Mouse (Mus musculus) gastrocnemius, postnatal 25 days (tissue): ENCODE measurements around the gene Mylip. TPM values are rescaled to one million over a fixed set of nuclear protein-coding genes. Genes with fewer than 3 reads are reported as not detected.

ENCODE experiments used
- DNase-seq: peaks from one replicate; pipeline ENCODE4 v3.0.0; 2022
- long read RNA-seq, 2 experiments: library from polyadenylated mRNA; stranded (forward); transcript quantifications; one replicate each; pipeline ENCODE4 v2.0.0; 2021
- total RNA-seq, 2 experiments: library from RNA; stranded (reverse); gene quantifications; 1 replicate in 1 of 2; 2 replicates in 1 of 2; pipeline ENCODE4 v1.2.3; 2021

Mylip gene
- 10 to 100 TPM in 1 of 2 experiments, 1 to 10 TPM in 1; 6.1 to 11.4 TPM for total RNA-seq
- long read RNA-seq, experiment 1, partial matches to known transcripts: 0 of 1 reads
- long read RNA-seq, experiment 1, other reads (novel, unspliced or antisense): 1 of 1 reads
- long read RNA-seq, experiment 2, partial matches to known transcripts: 0 of 6 reads
- long read RNA-seq, experiment 2, other reads (novel, unspliced or antisense): 5 of 6 reads

GRCm38 (mm10) chr13:45389448-45390311 is at the start of gene Mylip:
Mylip (plus strand) TSS chr13:45389742.
- DNase-seq: peak; percentile 99

- DNase-seq: no peak
Measured at GRCm38 (mm10) chr13:45341991-45342390, 47.6 kb upstream of the Mylip start.

- no peak for DNase-seq
Measured at GRCm38 (mm10) chr13:45343541-45343940, 46.0 kb upstream of the Mylip start.

- no peak for DNase-seq
Measured at GRCm38 (mm10) chr13:45343966-45344365, 45.6 kb upstream of the Mylip start.

GRCm38 (mm10) chr13:45345471-45346159 is 43.9 kb upstream of the Mylip start:
- DNase-seq: peak; percentile 10

- DNase-seq: no peak
Measured at GRCm38 (mm10) chr13:45351483-45351882, 38.1 kb upstream of the Mylip start.

- DNase-seq: no peak
Measured at GRCm38 (mm10) chr13:45354824-45355223, 34.7 kb upstream of the Mylip start.

- DNase-seq: no peak
Measured at GRCm38 (mm10) chr13:45358208-45358607, 31.3 kb upstream of the Mylip start.

- no peak for DNase-seq
Measured at GRCm38 (mm10) chr13:45358676-45359323, 30.7 kb upstream of the Mylip start.

GRCm38 (mm10) chr13:45365788-45366187 is 23.8 kb upstream of the Mylip start:
- no peak for DNase-seq

- no peak for DNase-seq
Measured at GRCm38 (mm10) chr13:45371673-45372072, 17.9 kb upstream of the Mylip start.

- DNase-seq: no peak
Measured at GRCm38 (mm10) chr13:45372456-45372855, 17.1 kb upstream of the Mylip start.

- DNase-seq: no peak
Measured at GRCm38 (mm10) chr13:45374846-45375245, 14.7 kb upstream of the Mylip start.

GRCm38 (mm10) chr13:45382208-45382607 is 7.3 kb upstream of the Mylip start:
- no peak for DNase-seq

- DNase-seq: no peak
Measured at GRCm38 (mm10) chr13:45384636-45385035, 4.9 kb upstream of the Mylip start.

GRCm38 (mm10) chr13:45385521-45385920 is 4.0 kb upstream of the Mylip start:
- DNase-seq: no peak

GRCm38 (mm10) chr13:45386253-45386652 is 3.3 kb upstream of the Mylip start:
- no peak for DNase-seq

GRCm38 (mm10) chr13:45387231-45387630 is 2.3 kb upstream of the Mylip start:
- no peak for DNase-seq

GRCm38 (mm10) chr13:45388254-45388805 is 1.2 kb upstream of the Mylip start:
- no peak for DNase-seq

GRCm38 (mm10) chr13:45388889-45389288 is 653 bp upstream of the Mylip start:
- no peak for DNase-seq

GRCm38 (mm10) chr13:45390312-45390961 is 895 bp downstream of the Mylip start:
- peak; percentile 20 for DNase-seq
